Mouse (Mus musculus): ENCODE measurements around the gene Mapkapk3.

Mapkapk3 gene

GRCm38 (mm10) chr9:107289211-107290076 is at the start of gene Mapkapk3:
Mapkapk3 (minus strand) TSS chr9:107289877.
- DNase-seq, result peak; percentile 90

- peak; percentile 80 for DNase-seq
Observed at GRCm38 (mm10) chr9:107338172-107338883, 48.7 kb upstream of the Mapkapk3 start, which contains the start of gene Hemk1. Hemk1 (minus strand) TSS chr9:107338350.

GRCm38 (mm10) chr9:107336386-107336785 is 46.7 kb upstream of the Mapkapk3 start:
- no peak for DNase-seq

- DNase-seq, result peak; percentile 84
Observed at GRCm38 (mm10) chr9:107335909-107336308, 46.2 kb upstream of the Mapkapk3 start.

DNA sequence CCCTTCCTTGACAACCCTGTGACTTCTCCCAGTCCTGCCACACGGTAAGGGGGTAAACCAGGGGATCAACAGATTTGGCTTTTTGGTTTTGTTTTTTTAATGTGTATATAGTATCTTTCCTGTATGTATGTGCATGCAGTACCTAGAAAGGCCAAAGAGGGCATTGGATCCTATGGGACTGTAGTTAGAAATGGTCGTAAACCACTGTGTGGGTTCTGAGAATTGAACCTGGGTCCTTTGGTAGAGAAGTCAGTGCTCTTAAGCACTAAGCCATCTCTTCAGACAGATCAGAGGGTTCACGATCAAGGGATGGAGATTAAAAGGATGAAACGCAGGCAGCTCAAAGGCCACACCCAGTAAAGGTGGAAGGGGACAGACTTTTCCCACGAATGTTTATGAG is 45.4 kb upstream of the Mapkapk3 start:
- DNase-seq, result no peak

DNA sequence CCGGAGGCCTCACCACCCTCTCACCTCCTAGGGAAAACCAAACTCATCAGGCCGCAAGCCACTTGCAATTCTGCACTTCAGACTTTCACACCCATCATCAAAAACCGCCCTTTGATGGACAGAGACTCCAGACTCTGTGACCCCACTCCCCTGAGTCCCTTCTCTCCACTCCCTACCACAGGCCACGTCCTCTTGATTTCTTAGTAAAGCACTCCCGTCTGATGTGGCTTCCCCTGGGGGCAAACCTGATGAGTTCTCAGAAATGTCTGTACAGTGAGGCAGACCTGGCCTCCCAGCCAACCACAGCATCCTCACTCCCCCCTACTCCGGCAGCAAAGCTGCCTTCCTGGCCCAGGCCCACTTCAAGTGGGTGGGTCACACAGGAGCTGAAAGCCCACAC is 44.7 kb upstream of the Mapkapk3 start:
- DNase-seq, result no peak

- DNase-seq, result no peak
Observed at GRCm38 (mm10) chr9:107333686-107334085, 44.0 kb upstream of the Mapkapk3 start.

DNA sequence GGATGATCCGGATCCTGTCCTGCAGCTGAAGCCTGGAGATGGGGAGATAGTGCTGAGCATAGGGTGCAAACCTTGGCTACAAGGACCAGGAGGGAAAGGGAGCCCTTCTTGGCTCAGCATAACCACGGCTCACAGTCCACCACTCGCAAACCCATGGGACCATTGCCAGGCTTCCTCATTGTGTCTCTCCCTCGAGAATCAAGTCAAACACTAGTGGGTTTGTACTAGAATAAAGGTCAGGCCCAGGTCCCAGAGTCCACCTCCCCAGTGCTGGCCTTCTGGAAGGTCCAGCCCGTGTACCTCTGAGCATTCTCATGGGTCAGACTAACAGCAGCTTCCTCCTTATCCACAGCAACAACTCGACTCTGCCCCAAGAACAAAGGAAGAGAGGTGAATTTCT is 41.1 kb upstream of the Mapkapk3 start:
- no peak for DNase-seq

DNA sequence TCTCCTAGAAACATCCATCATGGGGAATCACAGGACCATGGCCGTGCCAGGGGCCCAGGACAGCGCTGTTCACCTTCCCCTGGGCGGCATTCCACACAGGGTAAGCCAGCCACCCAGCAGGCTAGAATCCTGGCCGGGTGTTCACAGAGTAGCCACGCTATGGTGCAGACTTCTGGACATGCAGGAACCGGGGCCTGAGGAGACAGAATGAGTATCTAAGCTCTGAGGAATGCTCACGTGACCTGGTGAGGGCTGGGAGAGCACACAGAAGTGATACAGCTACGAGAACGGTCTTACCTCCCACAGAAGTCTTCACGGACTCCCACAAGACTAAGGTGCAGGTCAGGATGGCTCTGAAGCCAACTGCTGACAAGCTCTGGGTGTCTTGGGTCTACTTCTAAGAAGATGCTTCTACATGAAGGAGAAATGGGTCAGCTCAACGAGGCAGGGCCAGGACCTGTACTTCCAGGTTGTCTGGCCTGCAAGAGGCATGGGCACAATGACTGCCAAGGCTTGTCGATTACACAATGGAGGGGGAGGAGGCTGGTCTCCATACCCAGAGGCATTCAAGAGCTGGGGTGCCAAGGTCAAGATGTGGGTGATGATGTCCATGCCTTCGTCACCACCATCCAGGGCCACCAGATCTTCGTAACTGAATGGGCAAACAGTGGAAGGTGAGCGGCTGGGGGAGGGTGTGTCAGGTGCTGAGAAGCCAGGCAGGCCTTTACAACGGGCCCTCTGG is 38.4 kb upstream of the Mapkapk3 start:
- no peak for DNase-seq

- peak; percentile 60 for DNase-seq
Observed at GRCm38 (mm10) chr9:107325904-107326303, 36.2 kb upstream of the Mapkapk3 start.

- DNase-seq, result peak; percentile 57
Observed at GRCm38 (mm10) chr9:107324799-107325561, 35.3 kb upstream of the Mapkapk3 start.

DNA sequence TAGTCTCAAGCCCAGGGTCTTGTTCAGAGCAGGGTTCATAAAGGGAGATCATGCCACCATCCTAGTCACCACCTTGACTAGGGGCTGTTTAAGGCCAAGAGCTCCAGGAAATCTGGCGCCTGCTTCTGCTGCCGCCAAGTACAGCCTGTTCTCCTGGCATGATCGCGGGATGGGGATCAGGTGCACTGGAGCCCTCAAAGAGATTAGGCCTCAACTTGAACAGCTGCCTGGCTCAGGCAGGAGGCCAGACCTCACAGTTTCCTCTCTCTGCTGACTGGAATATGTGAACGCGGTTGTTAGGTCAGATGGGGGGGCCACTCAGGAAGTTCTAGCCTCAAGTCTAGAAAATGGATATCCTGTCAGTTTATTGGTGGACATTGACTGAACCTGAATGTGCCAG is 33.9 kb upstream of the Mapkapk3 start:
- DNase-seq, result peak; percentile 70

DNA sequence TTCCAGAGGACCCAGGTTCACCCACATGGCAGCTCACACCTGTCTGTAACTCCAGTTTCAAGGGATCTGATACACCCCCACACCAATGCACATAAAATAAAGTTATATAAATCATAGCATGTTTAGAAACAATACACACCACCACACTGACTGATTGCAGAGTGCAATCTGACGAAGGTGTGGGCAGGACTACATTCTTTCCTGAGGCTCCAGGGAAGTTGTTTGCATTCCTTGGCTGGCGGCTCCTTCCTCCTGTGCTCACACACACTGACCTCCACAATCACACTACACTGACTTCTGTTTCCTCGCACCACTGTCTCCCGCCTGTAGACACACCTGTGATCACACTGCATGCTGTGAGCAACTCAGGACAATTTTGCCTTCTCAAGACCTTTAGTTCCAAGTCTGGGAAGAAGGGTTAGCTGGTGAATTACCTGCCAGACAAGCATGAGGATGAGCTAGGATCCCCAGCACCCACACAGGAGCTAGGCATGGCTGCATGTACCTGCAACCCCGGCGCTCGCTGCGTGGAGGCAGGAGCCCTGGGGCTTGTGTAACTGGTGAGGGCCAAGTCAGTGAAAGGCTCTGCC is 32.9 kb upstream of the Mapkapk3 start:
- DNase-seq, result no peak

DNA sequence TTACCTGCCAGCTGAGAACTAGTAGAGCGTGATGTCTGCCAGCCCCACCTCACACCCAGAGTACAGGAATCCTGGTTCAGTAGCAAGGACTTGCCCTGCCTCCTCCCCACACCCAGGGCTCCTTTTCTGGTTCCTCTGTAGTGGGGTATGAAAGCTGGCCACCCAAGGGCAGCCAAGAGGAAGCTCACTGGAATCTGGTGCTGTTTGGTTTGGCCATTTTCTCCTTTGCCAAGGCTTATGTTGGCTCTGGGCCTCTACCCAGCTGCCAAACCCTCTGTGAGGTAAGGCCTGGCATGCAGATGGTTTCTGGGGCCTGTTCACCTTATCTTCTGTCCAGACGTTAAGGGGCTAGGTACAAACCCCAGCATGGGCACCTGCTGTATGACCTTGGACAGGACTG is 26.1 kb upstream of the Mapkapk3 start:
- peak; percentile 66 for DNase-seq

DNA sequence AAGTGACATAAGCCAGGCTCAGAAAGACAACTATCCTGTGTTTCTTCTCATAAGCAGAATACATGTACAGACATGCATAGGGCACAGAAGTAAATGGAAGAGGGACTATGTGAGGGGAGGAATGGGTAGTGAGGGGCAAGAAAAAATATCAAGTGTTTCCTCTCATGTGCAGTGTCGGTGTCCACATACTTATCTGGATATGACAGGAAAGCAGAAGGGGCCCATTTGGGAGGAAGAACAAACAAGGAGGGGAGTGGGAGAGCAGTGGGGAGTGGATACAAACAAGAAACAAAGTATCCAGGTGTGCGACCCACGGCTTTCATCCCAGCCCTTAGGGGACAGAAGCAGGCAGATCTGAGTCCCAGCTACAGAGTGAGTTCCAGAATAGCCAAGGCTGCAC is 24.2 kb upstream of the Mapkapk3 start:
- DNase-seq, result no peak

- no peak for DNase-seq
Observed at GRCm38 (mm10) chr9:107312811-107313584, 23.3 kb upstream of the Mapkapk3 start.

DNA sequence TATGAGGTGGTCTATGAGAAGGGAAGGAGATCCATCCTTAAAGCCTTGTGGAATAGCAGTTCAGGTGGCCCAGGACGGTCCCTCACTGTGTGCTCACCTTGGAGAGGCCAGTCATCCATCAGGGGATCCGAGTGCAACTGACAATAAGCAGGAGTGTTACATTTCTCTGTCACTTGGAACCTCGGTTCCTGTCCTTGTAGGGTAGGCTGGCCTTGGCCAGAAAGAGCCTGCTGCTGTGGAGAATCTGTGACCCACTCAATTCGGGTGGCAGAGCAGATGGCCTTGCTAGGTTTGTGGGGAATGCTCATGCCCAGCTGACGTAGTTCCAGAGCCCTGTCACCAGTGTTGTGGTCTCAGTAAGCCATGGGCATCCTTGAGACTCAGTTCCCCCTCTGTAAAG is 19.9 kb upstream of the Mapkapk3 start:
- DNase-seq, result no peak

DNA sequence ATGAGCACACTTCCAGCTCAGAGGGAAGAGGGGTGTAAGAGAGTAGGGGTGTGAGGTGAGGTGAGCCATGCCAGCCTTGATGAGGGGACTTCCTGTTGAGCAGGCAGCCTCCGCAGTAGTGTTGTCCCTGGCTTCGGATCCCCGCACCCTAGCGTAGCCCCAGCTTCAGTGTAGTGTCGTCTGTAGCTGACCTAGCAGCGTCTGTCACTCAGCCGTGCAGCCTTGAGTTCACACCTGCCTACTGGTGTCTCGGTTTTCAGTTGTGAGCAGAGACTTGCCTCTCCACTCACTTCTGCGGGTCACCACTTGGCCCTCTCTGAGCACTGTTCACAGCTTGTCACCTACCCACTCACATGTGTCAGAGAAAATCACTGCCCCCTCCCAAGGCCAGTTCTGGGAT is 19.5 kb upstream of the Mapkapk3 start:
- no peak for DNase-seq

DNA sequence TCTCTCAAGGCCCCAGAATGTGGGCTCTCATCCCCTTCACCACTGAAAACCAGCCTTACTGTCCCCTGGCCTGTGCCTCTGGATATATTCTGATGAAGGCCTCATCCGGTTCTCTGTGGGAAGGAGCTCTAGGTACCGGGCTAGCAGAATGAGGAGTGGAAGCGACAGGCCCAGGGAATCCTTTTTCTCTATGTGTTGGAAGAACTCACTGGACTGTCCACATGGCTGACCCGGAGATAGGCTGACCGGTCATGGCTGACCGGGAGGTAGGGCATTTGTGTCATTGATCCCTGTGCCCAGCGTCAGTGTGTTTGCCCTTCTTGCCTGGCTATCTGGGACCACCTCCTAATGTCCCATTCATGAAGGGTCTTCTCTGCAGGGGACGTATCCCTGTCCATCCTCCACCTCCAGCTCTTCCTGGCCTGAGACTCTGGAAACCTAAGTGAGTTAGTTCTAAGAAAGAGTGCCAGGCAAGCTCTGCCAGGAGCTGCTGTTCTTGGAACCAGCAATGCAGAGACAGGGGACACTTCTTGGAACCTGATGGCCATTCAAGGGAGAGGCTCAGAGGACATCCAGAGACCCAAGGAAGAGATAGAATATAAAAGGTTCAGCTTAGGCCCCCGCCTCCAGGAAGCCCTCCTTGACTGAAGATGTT is 18.8 kb upstream of the Mapkapk3 start:
- peak; percentile 57 for DNase-seq

DNA sequence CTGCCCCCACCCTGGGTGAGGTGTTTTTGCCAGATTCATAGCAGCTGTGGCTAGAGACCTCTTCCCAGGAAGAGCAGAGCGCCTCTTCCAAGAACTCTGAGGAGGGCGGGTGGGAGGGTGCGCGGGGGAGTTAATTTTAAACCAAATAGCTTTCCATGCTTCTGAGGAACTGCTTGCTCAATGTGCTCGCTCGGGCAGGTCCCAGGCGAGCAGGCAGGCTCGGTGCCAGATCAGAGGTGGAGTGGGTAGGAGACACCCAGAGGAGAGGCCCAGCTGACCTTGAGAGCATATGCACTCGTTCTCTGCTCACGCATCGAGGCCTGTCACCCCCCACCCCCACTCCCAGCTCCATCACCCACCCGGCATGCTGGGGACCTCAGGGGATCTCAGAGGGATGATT is 18.2 kb upstream of the Mapkapk3 start:
- peak; percentile 93 for DNase-seq
